Mouse (Mus musculus): ENCODE measurements around the gene Cltb. TPM values are rescaled to one million over a fixed set of nuclear protein-coding genes. Genes with fewer than 3 reads are reported as not detected.
"Not testable (repeated sequence)": the region's sequence is repeated elsewhere in the genome, so short reads cannot be mapped to it uniquely, and the experiment has no call there.

Cltb gene
- total and polyA plus RNA-seq, 2 experiments from 2014 or later, result 184 to 318 TPM

DNA sequence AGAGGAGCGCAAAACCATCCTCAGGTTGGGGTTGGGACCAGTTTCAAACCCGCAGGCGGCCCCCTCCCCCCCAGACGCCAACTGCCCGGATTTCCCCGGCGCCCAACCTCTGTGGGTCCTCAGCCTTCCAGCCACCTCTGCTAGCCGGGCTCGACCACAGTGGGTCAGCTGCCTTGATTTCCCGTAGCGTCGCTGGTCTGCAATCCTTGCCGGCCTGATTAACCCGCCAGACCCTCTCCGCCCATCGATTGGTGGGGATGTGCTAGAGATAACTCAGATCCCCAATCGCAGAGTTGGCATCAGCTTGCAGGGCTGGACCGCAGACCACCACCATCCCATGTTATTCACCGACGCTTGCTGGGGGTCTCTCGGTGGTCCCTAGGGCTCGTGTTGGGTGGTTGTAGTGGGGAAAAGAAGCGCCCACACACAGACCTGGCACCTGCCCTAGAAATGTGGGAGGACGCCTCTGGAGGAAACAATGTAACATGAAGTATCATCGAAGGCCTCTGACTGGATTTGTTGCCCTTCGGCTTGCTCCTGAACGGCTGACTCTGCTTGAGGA lies 10.9 kb upstream of the Cltb start:
- peak; percentile 72; the same call in 1 of the 2 replicates for ATAC-seq
- Histone ChIP-seq H3K9me3 (ENCODE audit: low read length) (no peaks in the 10 kb centered on the region), H3K9ac (replicated peaks; ENCODE audit: low read length) (peak overlapping the region; percentile 93), H3K4me1 (ENCODE audit: insufficient read depth, low read length) (peaks cover 7% of the 10 kb centered on the region; the same call in 1 of the 2 replicates), H3K27me3 (ENCODE audit: insufficient read depth, low read length) (no peaks in the 10 kb centered on the region), H3K27ac (peak overlapping the region; percentile 88), H3K4me2 (ENCODE audit: low read depth, low read length) (peak overlapping the region; percentile 91), H3K4me3 (ENCODE audit: low read length) (peak overlapping the region; percentile 90), H3K36me3 (ENCODE audit: insufficient read depth, low read length) (no peaks in the 10 kb centered on the region)
- DNase-seq (ENCODE audit: low spot score), result peak; percentile 8
- under 1% methylated on average over 26 of the region's 27 CpGs for WGBS
- TF ChIP-seq CTCF (IDR thresholded peaks at IDR 0.05; ENCODE audit: low read depth), result no peak

DNA sequence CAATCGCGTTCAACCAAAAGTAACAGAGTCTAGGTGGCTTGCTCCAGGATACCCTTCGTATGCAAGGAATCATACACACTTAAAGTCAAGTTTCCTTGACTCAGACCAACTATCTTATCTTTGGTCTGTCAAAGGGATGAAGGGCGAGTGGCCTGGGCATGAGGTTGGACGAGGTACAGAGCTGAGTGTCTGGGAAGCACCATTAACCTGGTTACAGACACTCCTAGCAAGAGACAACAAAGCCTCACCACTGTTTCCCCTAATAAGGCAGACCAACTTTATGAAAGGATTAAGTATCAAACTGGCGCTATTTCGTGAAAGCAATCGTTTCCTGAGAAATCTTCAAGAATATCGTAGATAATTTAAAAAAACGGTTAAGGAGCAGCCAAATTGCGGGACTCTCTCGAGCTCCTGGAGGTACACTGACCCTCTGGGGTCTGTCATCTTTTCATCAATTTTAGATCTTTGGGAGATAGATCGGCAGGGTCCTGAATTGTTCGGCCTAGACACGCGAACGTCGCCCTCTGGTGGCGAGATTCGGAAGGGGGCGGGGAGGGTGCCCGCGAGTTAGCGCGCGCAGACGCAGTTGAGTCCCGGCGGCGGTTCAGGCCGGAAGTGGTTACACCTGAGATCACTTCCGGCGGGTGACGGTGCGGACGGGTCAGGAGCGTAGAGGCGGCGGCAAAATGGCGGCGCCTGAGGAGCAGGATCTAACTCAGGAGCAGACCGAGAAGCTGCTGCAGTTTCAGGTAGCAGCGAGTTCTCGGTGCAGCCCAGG lies 10.2 kb upstream of the Cltb start, which contains the start of gene Faf2:
Gene Faf2 (plus strand): TSS at position 630 of the 778 bp plus-strand sequence.
- ATAC-seq, result peak; percentile 99
- WGBS, result 10% methylated on average over 44 of the region's 44 CpGs

DNA sequence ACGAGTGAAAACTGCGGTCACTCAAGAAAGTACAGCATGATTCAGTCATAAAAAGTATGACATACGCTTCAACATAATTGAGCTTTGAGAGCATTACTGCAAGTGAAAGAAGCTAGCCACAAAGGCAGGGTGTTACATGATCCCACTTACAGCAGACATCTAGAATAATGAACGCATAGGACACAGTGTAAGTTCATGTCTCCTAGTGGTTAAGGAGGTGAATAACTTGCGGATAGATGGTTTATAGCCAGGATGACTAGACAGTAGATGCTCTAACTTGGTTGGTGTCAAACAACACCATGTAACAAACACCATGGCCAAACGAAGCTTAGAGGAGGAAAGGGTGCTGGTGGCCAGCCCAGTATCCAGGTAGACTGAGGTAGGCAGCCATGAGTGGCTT lies 5.9 kb upstream of the Cltb start:
- ATAC-seq (no peak), DNase-seq (ENCODE audit: low spot score) (no peak)
- no peak overlapping the region for H3K27ac ChIP-seq
- no peaks in the 10 kb centered on the region for H3K36me3 ChIP-seq (ENCODE audit: insufficient read depth, low read length)
- H3K4me2 ChIP-seq (ENCODE audit: low read depth, low read length), result no peak overlapping the region
- WGBS, result 69% methylated on average over 6 of the region's 6 CpGs
- H3K9me3 ChIP-seq (ENCODE audit: low read length), result no peaks in the 10 kb centered on the region
- H3K9ac ChIP-seq (replicated peaks; ENCODE audit: low read length), result no peak overlapping the region
- H3K27me3 ChIP-seq (ENCODE audit: insufficient read depth, low read length), result no peaks in the 10 kb centered on the region
- TF ChIP-seq CTCF (IDR thresholded peaks at IDR 0.05; ENCODE audit: low read depth), result peak; percentile 37; the same call in 1 of the 2 replicates
- no peaks in the 10 kb centered on the region for H3K4me1 ChIP-seq (ENCODE audit: insufficient read depth, low read length)
- H3K4me3 ChIP-seq (ENCODE audit: low read length), result no peak overlapping the region

More for the DNA sequence above, 10.2 kb upstream of the Cltb start, which contains the start of gene Faf2:
- Histone ChIP-seq H3K27me3 (ENCODE audit: insufficient read depth, low read length) (no peaks in the 10 kb centered on the region), H3K9me3 (ENCODE audit: low read length) (no peaks in the 10 kb centered on the region), H3K4me2 (ENCODE audit: low read depth, low read length) (peak within 1 kb of the TSS; percentile 91), H3K9ac (replicated peaks; ENCODE audit: low read length) (peak within 1 kb of the TSS; percentile 93), H3K36me3 (ENCODE audit: insufficient read depth, low read length) (no peaks in the 10 kb centered on the region), H3K27ac (peak within 1 kb of the TSS; percentile 88), H3K4me1 (ENCODE audit: insufficient read depth, low read length) (peaks cover 7% of the 10 kb centered on the region; the same call in 1 of the 2 replicates), H3K4me3 (ENCODE audit: low read length) (peak within 1 kb of the TSS; percentile 90)
- peak; percentile 99 for DNase-seq (ENCODE audit: low spot score)
- peak; percentile 98 for TF ChIP-seq CTCF (IDR thresholded peaks at IDR 0.05; ENCODE audit: low read depth)

DNA sequence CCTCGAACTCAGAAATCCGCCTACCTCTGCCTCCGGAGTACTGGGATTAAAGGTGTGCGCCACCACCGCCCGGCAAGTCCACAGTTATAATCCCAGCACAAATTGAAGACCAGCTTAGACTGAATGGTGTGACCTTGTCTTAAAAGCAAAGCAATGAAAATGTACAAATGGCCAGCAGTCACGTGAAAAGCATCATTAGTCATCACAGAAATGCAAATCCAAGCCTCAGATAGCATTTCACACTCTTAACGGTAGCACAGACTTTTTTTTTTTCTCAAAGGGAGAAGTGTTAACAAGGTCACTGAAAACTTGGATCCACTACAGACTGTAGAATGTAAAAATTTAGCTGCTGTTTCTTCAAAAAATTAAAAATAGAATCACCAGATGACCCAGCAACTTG lies 5.2 kb upstream of the Cltb start:
- Histone ChIP-seq H3K4me2 (ENCODE audit: low read depth, low read length) (no peak overlapping the region), H3K27me3 (ENCODE audit: insufficient read depth, low read length) (no peaks in the 10 kb centered on the region), H3K9ac (replicated peaks; ENCODE audit: low read length) (no peak overlapping the region), H3K4me3 (ENCODE audit: low read length) (no peak overlapping the region), H3K27ac (no peak overlapping the region), H3K4me1 (ENCODE audit: insufficient read depth, low read length) (no peaks in the 10 kb centered on the region), H3K36me3 (ENCODE audit: insufficient read depth, low read length) (no peaks in the 10 kb centered on the region), H3K9me3 (ENCODE audit: low read length) (no peaks in the 10 kb centered on the region)
- TF ChIP-seq CTCF (IDR thresholded peaks at IDR 0.05; ENCODE audit: low read depth), result no peak
- ATAC-seq, result no peak
- DNase-seq (ENCODE audit: low spot score), result no peak
- 80% methylated on average over 8 of the region's 8 CpGs for WGBS

DNA sequence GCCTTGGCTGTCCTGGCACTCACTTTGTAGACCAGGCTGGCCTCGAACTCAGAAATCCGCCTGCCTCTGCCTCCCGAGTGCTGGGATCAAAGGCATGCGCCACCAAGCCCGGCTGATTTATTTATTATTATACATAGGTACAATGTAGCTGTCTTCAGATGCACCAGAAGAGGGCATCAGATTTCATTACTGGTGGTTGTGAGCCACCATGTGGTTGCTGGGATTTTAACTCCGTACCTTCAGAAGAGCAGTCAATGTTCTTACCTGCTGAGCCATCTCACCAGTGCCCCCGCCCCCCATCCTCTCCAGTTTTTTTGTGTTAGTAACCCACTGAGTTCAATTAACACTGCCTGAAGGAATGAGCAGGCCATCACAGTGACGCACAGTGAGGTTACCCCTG lies 2.0 kb upstream of the Cltb start:
- peak; percentile 43 for TF ChIP-seq CTCF (IDR thresholded peaks at IDR 0.05; ENCODE audit: low read depth)
- 87% methylated on average over 8 of the region's 8 CpGs for WGBS
- not testable (repeated sequence) for H3K4me2 ChIP-seq (ENCODE audit: low read depth, low read length); H3K9ac ChIP-seq (replicated peaks; ENCODE audit: low read length); H3K36me3 ChIP-seq (ENCODE audit: insufficient read depth, low read length); DNase-seq (ENCODE audit: low spot score); ATAC-seq; H3K27ac ChIP-seq; H3K9me3 ChIP-seq (ENCODE audit: low read length); H3K4me3 ChIP-seq (ENCODE audit: low read length); H3K27me3 ChIP-seq (ENCODE audit: insufficient read depth, low read length)
- H3K4me1 ChIP-seq (ENCODE audit: insufficient read depth, low read length), result peaks cover 18% of the 10 kb centered on the region

DNA sequence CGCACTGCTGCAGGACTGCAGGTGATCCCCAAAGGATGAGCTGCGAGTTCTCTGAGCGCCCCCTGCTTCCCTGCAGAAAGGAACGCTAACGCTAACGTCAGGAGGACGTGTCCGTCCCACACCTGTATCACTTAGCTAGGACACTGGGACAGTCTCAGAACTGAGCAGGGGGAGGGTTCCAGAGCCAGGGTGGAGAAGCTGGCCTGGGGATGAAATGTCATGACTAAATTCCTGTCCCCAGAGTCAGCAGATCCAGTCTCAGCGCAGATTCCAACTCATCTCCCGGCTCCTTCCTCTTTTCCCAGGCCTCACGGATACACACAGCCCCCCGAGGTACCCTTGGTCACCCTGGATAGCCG lies 552 bp downstream of the Cltb start:
- Histone ChIP-seq H3K27me3 (ENCODE audit: insufficient read depth, low read length) (no peaks in the 10 kb centered on the region), H3K4me3 (ENCODE audit: low read length) (peak overlapping the region; percentile 77), H3K4me2 (ENCODE audit: low read depth, low read length) (peak overlapping the region; percentile 74), H3K9me3 (ENCODE audit: low read length) (no peaks in the 10 kb centered on the region), H3K9ac (replicated peaks; ENCODE audit: low read length) (peak overlapping the region; percentile 89), H3K27ac (peak overlapping the region; percentile 86), H3K36me3 (ENCODE audit: insufficient read depth, low read length) (0 out of 2 replicates have a peak, but pooled peaks cover 6% of the 10 kb centered on the region), H3K4me1 (ENCODE audit: insufficient read depth, low read length) (peaks cover 20% of the 10 kb centered on the region)
- peak; percentile 20; the same call in 1 of the 2 replicates for TF ChIP-seq CTCF (IDR thresholded peaks at IDR 0.05; ENCODE audit: low read depth)
- WGBS, result 9% methylated on average over 13 of the region's 13 CpGs
- DNase-seq (ENCODE audit: low spot score) (peak; percentile 33), ATAC-seq (peak; percentile 28)

Measured in hindbrain, postnatal 0 days (tissue).